Mouse (Mus musculus) v-Abl transformed pro-B cells (cell line): ENCODE results near the gene Tpst2.

Source experiments
- in situ Hi-C, 2 experiments: fragments of 400-800 bp; cut with MboI; formaldehyde crosslinking; loops; one replicate each; pipeline ENCODE4 v1.15.1; 2025; ENCODE audit not compliant: unreplicated experiment in 2 of 2

Gene Tpst2

GRCm38 (mm10) chr5:112279181-112280021 lies 2.9 kb downstream of the Tpst2 start:
- in situ Hi-C loops, result loop anchor here in 1 of 2 experiments (10.0 to 25.0 kb wide), 3 partner anchors 45 to 1508 kb away; partner anchors contain the start of gene Tfip11

- in situ Hi-C loops, result loop anchor here in 1 of 2 experiments (25.0 kb wide), 1 partner anchor 1507 kb away; no protein-coding TSS in a partner anchor
Measured at GRCm38 (mm10) chr5:112280151-112280550, 3.7 kb downstream of the Tpst2 start.

GRCm38 (mm10) chr5:112280863-112281660 lies 4.6 kb downstream of the Tpst2 start:
- in situ Hi-C loops, result loop anchor here in 1 of 2 experiments (25.0 kb wide), 1 partner anchor 1506 kb away; no protein-coding TSS in a partner anchor

- in situ Hi-C loops, result loop anchor here in 1 of 2 experiments (25.0 kb wide), 1 partner anchor 1506 kb away; no protein-coding TSS in a partner anchor
Measured at GRCm38 (mm10) chr5:112281676-112282075, 5.2 kb downstream of the Tpst2 start.

GRCm38 (mm10) chr5:112282123-112282779 lies 5.8 kb downstream of the Tpst2 start:
- in situ Hi-C loops, result loop anchor here in 1 of 2 experiments (25.0 kb wide), 1 partner anchor 1505 kb away; no protein-coding TSS in a partner anchor

GRCm38 (mm10) chr5:112282780-112283482 lies 6.4 kb downstream of the Tpst2 start:
- in situ Hi-C loops, result loop anchor here in 1 of 2 experiments (25.0 kb wide), 1 partner anchor 1504 kb away; no protein-coding TSS in a partner anchor

GRCm38 (mm10) chr5:112283543-112284202 lies 7.2 kb downstream of the Tpst2 start:
- in situ Hi-C loops, result loop anchor here in 1 of 2 experiments (25.0 kb wide), 1 partner anchor 1504 kb away; no protein-coding TSS in a partner anchor

GRCm38 (mm10) chr5:112284203-112284582 lies 7.7 kb downstream of the Tpst2 start:
- in situ Hi-C loops, result loop anchor here in 1 of 2 experiments (25.0 kb wide), 1 partner anchor 1503 kb away; no protein-coding TSS in a partner anchor

GRCm38 (mm10) chr5:112285548-112286085 lies 9.1 kb downstream of the Tpst2 start:
- in situ Hi-C loops, result loop anchor here (5.0 to 25.0 kb wide), 3 partner anchors 37 to 1502 kb away; no protein-coding TSS in a partner anchor

GRCm38 (mm10) chr5:112286608-112286983 lies 10.1 kb downstream of the Tpst2 start:
- in situ Hi-C loops, result loop anchor here (5.0 to 25.0 kb wide), 3 partner anchors 36 to 1501 kb away; no protein-coding TSS in a partner anchor

- in situ Hi-C loops, result loop anchor here (5.0 to 25.0 kb wide), 3 partner anchors 35 to 1500 kb away; no protein-coding TSS in a partner anchor
Measured at GRCm38 (mm10) chr5:112286984-112287641, 10.6 kb downstream of the Tpst2 start.

- in situ Hi-C loops, result loop anchor here (5.0 to 25.0 kb wide), 3 partner anchors 35 to 1500 kb away; no protein-coding TSS in a partner anchor
Measured at GRCm38 (mm10) chr5:112287652-112288051, 11.2 kb downstream of the Tpst2 start.

GRCm38 (mm10) chr5:112288193-112289141 lies 12.0 kb downstream of the Tpst2 start:
- in situ Hi-C loops, result loop anchor here (5.0 to 25.0 kb wide), 3 partner anchors 34 to 1499 kb away; no protein-coding TSS in a partner anchor

- in situ Hi-C loops, result loop anchor here (5.0 to 25.0 kb wide), 3 partner anchors 33 to 1498 kb away; no protein-coding TSS in a partner anchor
Measured at GRCm38 (mm10) chr5:112289236-112289635, 12.7 kb downstream of the Tpst2 start.

GRCm38 (mm10) chr5:112289819-112290535 lies 13.5 kb downstream of the Tpst2 start:
- in situ Hi-C loops, result loop anchor here (5.0 to 25.0 kb wide), 3 partner anchors 32 to 1497 kb away; no protein-coding TSS in a partner anchor

GRCm38 (mm10) chr5:112290536-112290880 lies 14.0 kb downstream of the Tpst2 start:
- in situ Hi-C loops, result loop anchor here in 1 of 2 experiments (5.0 to 25.0 kb wide), 2 partner anchors 48 to 1497 kb away; no protein-coding TSS in a partner anchor
